Mouse (Mus musculus): Measurements from ENCODE around the gene Snupn.
"Not testable (repeated sequence)": the region's sequence is repeated elsewhere in the genome, so short reads cannot be mapped to it uniquely, and the experiment has no call there.

Snupn gene

DNA sequence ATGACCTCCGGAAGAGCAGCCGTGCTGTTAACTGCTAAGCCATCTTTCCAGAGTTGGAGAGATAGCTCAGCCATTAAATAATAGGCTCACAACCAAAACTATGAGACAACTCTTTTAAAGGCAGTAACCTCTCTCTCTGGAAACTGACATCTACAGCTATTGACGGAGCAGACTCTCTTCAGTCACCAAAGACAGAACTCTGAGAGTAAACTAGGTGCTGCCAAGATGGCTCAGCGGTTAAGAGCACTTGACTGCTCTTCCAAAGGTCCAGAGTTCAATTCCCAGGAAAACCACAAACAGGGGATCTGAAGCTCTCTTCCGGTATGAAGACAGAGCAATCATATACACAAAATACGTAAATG is 13.8 kb upstream of the Snupn start:
- DNase-seq = no peak

GRCm38 (mm10) chr9:56937223-56938160 is 13.2 kb upstream of the Snupn start, which contains the start of gene Imp3:
Imp3 (plus strand) TSS chr9:56937475.
- peak; percentile 89 to 91 for DNase-seq

- peak in 1 of 2 experiments; percentile 23 for DNase-seq
Observed at GRCm38 (mm10) chr9:56938374-56938773, 12.3 kb upstream of the Snupn start.

DNA sequence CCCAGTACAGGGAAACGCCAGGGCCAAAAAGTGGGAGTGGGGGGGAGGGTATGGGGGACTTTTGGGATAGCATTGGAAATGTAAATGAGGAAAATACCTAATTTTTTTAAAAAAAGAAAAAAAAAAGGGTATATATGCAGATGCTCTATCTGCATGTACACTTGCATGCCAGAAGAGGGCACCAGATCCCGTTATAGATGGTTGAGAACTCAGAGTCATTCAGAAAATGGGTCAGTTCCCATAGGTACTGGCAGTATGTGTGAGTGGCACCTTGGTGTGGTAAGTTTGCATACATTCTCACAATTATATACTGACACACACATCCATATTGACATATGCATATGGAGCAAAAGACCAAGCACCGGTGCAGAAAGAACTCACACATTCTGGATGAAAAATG is 3.2 kb upstream of the Snupn start:
- DNase-seq = peak in 1 of 2 experiments; percentile 69

DNA sequence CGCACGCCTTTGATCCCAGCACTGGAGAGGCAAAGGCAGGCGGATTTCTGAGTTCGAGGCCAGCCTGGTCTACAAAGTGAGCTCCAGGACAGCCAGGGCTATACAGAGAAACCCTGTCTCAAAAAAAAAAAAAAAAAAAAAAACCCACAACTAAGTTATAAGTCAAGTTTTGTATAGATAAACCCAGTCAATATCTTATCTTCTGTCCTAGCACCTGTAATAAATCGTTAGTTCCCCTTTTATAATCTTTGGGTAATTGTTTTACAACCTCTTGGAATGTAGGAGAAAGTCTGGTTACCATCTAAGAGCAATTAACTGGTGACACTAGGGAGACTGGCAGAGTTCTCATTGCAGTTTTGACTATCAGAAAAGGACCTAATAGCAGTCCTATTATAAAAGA is 2.0 kb upstream of the Snupn start:
- DNase-seq = not testable (repeated sequence)

- no peak for DNase-seq
Observed at GRCm38 (mm10) chr9:56949767-56950166, 911 bp upstream of the Snupn start.

- DNase-seq = no peak
Observed at GRCm38 (mm10) chr9:56953562-56953961, 2.9 kb downstream of the Snupn start.

DNA sequence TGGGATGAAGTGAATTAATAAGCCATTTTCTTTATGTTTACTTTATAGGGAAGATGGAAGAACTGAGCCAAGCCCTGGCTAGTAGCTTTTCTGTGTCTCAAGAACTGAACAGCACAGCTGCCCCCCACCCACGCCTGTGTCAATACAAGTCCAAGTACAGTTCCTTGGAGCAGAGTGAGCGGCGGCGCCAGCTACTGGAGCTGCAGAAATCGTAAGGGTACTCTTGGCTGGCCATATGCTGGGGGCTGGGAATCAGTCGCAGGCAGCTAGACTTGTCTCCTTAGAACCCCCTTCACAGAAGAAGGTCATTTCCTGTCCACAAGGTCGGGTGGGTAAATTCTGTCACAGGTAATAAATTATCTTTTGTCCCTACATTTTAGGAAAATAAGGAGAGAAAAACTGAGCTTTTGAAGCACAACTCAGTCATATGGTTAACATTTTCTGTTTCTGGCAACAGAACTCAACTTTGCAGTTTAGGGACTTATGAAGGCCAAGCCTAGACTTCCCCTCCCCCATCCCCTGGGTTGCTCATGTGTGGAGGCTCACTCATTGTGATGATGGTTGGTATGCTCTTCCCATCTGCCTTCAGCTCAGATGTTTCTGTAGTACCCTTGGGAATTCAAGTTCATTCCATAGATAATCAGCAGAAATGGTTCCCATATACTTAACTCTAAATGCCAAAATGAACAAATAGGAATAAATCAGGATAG is 6.4 kb downstream of the Snupn start:
- peak; percentile 30 to 50 for DNase-seq

GRCm38 (mm10) chr9:56958689-56959088 is 8.0 kb downstream of the Snupn start:
- no peak for DNase-seq

GRCm38 (mm10) chr9:56961591-56961990 is 10.9 kb downstream of the Snupn start:
- DNase-seq = no peak

DNA sequence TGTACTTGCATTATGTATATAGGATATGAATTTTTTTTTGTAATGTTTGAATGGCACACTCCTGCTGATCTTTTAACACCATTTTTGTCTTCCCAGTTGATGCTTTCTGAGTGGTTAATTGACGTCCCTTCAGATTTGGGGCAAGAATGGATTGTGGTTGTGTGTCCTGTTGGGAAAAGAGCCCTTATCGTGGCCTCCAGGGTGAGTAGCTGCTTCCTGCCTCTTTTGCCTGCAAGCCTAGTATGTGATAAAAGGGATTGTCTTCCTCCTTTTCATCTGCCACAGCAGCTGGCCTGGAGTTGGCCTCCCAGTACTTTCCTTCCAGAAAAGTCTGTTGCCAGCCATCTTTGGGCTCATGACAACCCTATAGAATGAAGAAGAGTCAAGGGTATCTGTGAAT is 19.5 kb downstream of the Snupn start:
- DNase-seq = no peak

- DNase-seq = no peak
Observed at GRCm38 (mm10) chr9:56973960-56974524, 23.4 kb downstream of the Snupn start.

DNA sequence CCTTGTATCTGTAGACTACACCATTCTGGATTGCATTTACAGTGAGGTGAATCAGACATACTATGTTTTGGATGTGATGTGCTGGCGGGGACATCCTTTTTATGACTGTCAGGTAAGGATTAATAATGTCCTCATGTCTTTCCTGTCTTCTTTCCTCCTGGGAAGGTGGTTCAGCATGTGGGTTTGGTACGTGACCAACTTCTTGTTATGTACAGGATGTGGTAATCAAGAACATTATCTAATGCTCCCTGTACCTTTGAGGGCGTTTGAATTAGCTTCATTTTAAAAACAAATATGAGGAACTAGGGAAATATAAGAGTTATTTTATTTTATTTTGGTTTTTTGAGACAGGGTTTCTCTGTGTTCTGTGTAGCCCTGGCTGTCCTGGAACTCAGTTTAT is 24.5 kb downstream of the Snupn start:
- DNase-seq = no peak

- DNase-seq = no peak
Observed at GRCm38 (mm10) chr9:56980186-56980585, 29.5 kb downstream of the Snupn start.

- no peak for DNase-seq
Observed at GRCm38 (mm10) chr9:56981502-56981901, 30.8 kb downstream of the Snupn start.

DNA sequence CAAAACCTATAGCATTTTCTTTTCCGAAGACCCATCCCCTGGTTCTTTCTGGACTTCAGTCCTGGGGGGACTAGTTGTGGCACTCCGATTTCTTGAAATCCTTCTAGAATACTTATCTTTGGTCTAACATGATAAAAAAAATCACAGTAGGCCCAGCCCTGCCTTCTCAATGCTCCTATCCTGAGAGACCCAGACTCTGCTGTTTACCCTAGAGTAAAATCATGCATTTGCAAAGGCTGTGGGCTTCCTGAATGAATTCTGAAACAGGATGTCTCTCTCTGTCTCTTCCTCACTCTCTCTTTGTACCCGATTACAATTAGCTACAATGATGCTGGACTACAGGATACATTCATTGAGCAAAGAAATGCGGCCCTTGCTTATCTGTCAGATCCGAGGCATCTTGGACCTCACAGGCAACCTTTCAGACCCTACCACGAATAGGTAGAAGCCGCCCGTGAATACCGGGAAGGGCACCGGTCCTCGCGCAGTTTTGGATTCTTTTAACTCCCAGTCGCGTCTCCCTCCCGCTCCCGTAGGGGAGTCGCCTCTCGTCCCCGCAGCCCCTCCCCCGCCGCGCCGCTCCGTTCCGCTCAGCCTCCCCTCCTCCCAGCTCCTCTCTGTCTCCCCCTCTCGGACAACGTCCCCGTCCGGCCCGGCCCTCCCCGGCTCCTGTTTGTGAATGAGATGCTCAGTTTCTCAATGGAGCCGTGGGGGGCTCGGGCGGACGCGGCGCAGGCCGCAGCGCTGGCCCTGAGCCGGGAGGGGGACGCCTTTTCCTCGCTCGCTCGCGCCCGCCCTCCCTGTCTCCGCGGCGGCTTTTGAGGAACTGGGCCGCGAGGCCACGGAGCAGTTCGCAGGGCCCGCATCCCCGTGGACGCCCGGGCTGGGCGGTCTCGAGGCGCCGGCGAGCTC is 43.9 kb downstream of the Snupn start, which contains the start of gene Ptpn9:
Gene Ptpn9, plus strand, starts transcription at position 638 of the 912 bp plus-strand sequence.
- DNase-seq = peak; percentile 93 to 94

- DNase-seq = peak; percentile 77 to 84
Observed at GRCm38 (mm10) chr9:56995198-56996027, 44.7 kb downstream of the Snupn start.

DNA sequence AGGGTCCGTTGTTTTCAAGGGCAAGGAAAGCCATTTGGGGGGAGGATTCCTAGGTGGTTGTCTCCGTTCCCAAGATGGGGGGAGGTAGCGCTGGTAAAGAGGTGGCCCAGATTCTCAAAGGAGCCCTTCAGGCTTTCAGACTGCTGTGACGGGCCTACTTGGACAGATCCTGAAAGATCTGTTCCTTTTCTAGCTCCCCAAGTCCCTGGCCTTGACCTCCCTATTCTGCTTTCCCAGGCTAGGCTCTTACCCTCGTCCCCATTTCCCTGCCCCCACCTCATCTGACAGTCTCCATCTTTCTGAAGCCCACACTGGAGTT is 45.3 kb downstream of the Snupn start:
- DNase-seq = peak; percentile 25 to 31

GRCm38 (mm10) chr9:56997206-56997605 is 46.5 kb downstream of the Snupn start:
- DNase-seq = peak in 1 of 2 experiments; percentile 22

DNA sequence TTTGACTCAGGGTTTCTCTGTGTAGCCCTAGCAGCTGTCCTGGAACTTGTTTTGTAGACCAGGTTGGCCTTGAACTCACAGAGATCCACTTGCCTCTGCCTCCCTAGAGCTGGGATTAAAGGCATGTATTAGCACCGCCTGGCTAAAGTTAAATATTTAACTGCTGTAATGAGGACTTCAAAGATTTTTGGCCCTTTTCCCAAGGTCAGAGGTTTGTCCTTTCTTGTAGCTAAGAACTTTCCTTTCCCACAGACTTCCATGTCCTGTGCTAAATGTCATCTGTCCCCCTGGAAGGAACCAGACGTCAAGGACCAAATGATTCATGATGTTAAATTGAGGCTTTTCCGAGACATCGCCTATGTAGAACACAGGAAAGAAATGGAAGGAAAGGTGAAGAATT is 52.3 kb downstream of the Snupn start:
- no peak for DNase-seq

DNA sequence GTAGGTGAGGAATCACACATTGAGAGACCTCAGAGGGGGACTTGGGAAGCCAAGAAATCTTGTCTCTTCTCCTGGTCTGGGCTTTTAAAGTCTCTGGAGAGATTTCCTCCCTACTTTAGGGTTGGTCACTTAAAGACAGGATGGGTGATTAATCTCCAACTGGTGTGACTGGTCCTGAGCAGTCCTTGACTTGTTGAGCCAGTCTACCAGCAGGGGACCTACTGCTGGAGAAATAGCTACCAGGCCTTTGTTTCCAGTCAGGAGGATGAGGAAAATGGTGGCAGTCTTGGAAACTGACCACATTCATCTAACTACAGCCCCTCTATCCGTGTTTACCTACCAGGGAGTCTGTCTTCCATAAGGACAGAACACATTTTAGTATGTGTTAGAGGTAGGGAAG is 61.7 kb downstream of the Snupn start:
- DNase-seq = no peak

GRCm38 (mm10) chr9:57012895-57013294 is 62.2 kb downstream of the Snupn start:
- DNase-seq = no peak
